Mouse (Mus musculus) E14TG2a.4 (cell line): Measurements from ENCODE around the gene Aida.

ENCODE experiments used
- H3K27me3 ChIP-seq: 2 replicates; pipeline ENCODE4 v1.6.1; 2014; ENCODE audit warnings: low read length, control low read depth; ENCODE audit not compliant: insufficient read depth
- H3K36me3 ChIP-seq: 2 replicates; pipeline ENCODE4 v1.6.1; 2014; ENCODE audit warnings: low read length, control low read depth; ENCODE audit not compliant: insufficient read depth
- H3K4me1 ChIP-seq: replicated peaks from 2 replicates; pipeline ENCODE4 v1.6.1; 2014; ENCODE audit warnings: low read depth, low read length, control low read depth
- H3K4me3 ChIP-seq: replicated peaks from 2 replicates; pipeline ENCODE4 v1.5.1; 2014; ENCODE audit warnings: mild to moderate bottlenecking, low read length
- H3K9me3 ChIP-seq: 2 replicates; pipeline ENCODE4 v1.6.1; 2014; ENCODE audit warnings: low read length, control low read depth
- CTCF ChIP-seq: conservative IDR thresholded peaks from 2 replicates; pipeline ENCODE4 v1.5.1; 2014; ENCODE audit warnings: low read length
- NANOG ChIP-seq: IDR thresholded peaks from 2 replicates; pipeline ENCODE4 v1.6.1; 2014; ENCODE audit warnings: borderline replicate concordance, low read length, mixed read lengths
- POU5F1 ChIP-seq: IDR thresholded peaks from 2 replicates; pipeline ENCODE4 v1.6.1; 2014; ENCODE audit warnings: low read length, borderline replicate concordance

Aida gene

DNA sequence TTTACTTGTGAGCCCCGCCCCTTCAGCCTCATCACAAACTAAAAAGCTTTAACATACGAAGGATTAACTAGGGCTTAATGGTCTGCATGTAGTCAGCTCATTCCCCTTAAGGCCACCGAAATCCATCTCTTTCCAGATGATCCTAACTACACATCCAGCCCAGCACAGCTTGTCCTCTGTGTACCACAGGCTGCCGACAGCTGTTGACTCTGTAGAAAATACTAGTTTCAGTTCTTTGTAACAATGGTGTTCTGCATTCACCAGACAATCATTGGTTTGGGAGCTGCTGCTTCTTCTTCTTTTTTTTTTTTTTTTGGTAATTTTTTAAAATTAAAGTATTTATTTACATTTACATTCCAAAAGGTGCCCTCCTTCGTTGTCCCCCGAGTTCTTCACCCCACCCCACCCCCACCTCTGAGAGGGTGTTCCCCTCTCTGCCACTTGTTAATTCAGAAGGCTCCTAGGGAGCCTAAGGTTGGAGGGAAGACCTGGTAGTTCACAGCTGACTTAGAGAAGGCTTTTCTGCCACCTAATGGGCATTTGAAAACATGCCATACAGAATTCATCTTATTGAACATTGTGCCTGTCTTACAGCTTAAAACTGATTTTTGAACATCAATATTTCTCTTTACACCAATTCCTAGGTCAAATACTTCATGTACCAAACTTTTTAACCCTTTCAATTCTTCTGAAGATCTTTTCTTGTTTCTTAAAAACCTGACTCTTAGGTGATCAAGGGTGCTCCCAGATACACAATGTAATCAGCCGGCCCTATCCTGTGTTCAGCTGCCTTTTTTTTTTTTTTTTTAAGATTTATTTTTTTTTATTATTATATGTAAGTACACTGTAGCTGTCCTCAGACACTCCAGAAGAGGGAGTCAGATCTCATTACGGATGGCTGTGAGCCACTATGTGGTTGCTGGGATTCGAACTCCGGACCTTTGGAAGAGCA lies 23.2 kb upstream of the Aida start:
- Histone ChIP-seq H3K9me3 (no peaks in the 10 kb centered on the region), H3K36me3 (peaks cover 12% of the 10 kb centered on the region), H3K4me1 (peaks cover 4% of the 10 kb centered on the region; the same call in 1 of the 2 replicates), H3K4me3 (no peak overlapping the region), H3K27me3 (no peaks in the 10 kb centered on the region; the same call in 1 of the 2 replicates)
- TF ChIP-seq CTCF (peak; percentile 20; the same call in 1 of the 2 replicates), NANOG (no peak), POU5F1 (no peak)

DNA sequence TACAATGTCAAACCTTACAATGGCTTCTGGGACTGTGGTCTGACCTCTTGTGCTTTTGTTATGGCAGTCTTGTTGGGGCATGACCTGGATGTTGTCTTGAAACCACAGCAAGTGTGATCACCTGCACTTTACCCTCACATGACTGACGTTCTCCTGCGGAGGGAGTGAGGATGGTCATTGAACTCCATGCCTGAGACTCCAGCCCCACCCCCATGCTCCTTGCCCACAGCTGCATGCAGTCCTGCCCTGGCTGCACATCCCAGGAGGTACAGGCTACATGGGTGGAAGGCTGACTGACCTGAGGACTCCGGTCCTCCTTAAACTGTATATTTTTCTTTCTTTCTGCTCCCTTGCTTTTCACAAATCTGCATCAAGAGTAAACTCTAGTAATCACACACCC lies 22.0 kb upstream of the Aida start:
- Histone ChIP-seq H3K9me3 (no peaks in the 10 kb centered on the region), H3K4me3 (no peak overlapping the region), H3K4me1 (peaks cover 4% of the 10 kb centered on the region; the same call in 1 of the 2 replicates), H3K27me3 (no peaks in the 10 kb centered on the region), H3K36me3 (peaks cover 23% of the 10 kb centered on the region)
- TF ChIP-seq NANOG (no peak), CTCF (no peak), POU5F1 (no peak)

DNA sequence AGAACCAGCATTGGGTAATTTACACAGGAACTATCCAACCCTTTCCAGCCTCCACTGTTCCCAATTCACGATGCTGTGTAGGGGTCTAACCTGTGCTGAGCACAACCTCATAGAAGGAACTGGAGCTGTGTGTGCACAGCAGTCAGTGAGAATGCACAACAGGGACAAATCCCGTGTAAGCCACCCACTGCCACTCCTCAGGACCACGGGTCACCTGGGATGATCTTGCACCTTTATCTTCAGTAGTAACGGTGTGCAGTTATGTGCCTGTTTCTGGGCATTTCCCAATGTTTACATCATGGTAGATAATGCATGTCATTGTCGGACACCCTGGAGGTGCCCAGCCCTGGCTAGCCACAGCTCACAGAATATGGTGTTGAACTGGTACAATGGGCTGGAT lies 20.6 kb upstream of the Aida start:
- TF ChIP-seq NANOG: no peak
- TF ChIP-seq POU5F1: no peak
- TF ChIP-seq CTCF: no peak
- no peaks in the 10 kb centered on the region for H3K27me3 ChIP-seq

DNA sequence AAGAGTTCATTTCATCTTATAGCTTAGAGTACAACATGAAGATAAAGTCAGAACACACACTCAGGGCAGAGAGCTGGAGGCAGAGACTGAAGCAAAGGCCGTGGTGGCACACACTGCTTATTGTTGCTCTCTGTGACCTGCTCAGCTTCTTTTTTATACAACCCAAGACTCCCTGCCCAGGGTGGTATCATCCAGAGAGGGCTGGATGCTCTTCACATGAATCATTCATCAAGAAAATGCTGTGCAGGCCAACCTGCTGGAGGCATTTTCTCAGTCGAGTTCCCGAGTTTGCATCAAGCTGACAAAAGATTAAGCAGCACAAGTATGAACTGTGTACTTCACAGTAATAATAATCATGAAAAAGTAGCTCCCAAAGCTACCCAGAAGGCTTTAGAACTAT lies 8.0 kb upstream of the Aida start:
- peaks cover 22% of the 10 kb centered on the region for H3K4me1 ChIP-seq
- H3K9me3 ChIP-seq: no peaks in the 10 kb centered on the region
- H3K36me3 ChIP-seq: peaks cover 86% of the 10 kb centered on the region
- no peak overlapping the region for H3K4me3 ChIP-seq
- no peaks in the 10 kb centered on the region for H3K27me3 ChIP-seq
- TF ChIP-seq POU5F1 (no peak), NANOG (no peak), CTCF (no peak)

More for the DNA sequence above, 20.6 kb upstream of the Aida start:
- no peak overlapping the region for H3K4me3 ChIP-seq
- H3K4me1 ChIP-seq: peaks cover 4% of the 10 kb centered on the region; the same call in 1 of the 2 replicates
- H3K9me3 ChIP-seq: no peaks in the 10 kb centered on the region
- peaks cover 37% of the 10 kb centered on the region for H3K36me3 ChIP-seq

DNA sequence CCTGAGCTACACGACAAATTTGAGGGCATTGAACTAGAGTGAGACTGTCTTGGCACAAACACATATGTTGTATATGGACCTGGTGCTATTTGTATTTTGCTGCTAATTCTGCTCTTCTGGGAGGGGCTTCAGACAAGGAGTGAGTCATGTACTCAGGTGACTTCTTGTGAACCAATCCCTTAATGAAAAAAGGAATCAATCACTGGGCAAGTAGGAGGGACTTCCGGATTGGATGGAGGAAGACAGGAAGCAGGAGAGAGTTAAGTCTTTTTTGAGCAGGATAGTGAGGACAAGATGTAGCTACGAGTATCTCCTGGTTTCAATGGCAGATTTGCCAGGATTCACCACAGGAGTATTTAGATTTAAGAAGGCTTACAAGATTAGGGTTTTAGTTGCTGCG lies 6.8 kb upstream of the Aida start:
- Histone ChIP-seq H3K4me1 (peaks cover 24% of the 10 kb centered on the region), H3K27me3 (no peaks in the 10 kb centered on the region), H3K9me3 (no peaks in the 10 kb centered on the region), H3K36me3 (peaks cover 82% of the 10 kb centered on the region), H3K4me3 (peak overlapping the region; percentile 91)
- TF ChIP-seq CTCF (no peak), NANOG (no peak), POU5F1 (no peak)

DNA sequence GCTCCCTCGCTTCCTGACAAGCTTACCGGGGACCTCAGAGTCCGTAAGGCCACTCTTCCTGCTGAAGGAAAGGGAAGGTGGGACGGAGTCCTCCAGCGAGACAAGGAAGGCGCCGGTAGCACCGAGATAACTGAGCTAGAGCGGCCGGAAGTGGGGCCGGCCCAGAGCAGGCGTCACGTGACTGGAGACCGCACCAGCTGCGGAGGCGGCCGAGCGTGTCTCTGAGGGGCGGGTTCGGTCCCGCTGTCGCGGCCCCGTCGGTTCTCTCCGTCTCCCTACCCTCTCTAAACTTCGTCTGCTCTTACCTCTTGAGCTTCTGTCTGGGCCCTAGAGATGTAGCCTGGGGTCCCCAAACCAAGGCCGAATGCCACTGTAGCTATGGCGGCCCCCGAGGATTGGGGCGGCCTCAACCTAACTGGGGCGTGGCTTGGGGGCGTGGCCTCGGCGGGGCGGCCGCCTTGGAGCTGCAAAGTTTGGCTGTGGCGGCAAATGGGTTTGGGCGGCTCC lies 540 bp downstream of the Aida start, which contains the start of gene Brox:
Brox (minus strand) TSS at position 393 of the 507 bp plus-strand sequence.
- Histone ChIP-seq H3K4me1 (peaks cover 12% of the 10 kb centered on the region; the same call in 1 of the 2 replicates), H3K27me3 (no peaks in the 10 kb centered on the region), H3K36me3 (peaks cover 22% of the 10 kb centered on the region), H3K4me3 (peak within 1 kb of the TSS; percentile 84), H3K9me3 (no peaks in the 10 kb centered on the region)
- TF ChIP-seq POU5F1: no peak
- TF ChIP-seq CTCF: no peak
- TF ChIP-seq NANOG: no peak

DNA sequence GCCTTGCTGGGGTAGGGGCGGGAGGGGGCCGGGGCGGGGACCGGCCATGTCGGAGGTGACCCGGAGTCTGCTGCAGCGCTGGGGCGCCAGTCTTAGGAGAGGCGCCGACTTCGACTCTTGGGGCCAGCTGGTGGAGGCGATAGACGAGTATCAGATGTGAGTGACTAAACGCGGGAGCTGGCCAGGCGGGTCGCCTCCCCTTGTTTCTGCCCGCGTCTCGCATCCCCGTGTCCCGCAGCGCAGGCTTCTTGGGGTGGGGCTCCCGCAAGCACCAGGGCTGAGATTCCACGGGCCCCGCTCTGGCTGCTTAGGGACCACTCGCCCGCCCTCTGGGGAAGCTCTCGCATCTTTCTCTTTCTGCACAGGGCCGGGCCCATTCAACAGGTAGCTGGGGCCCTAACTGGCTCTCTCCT lies 1.1 kb downstream of the Aida start:
- Histone ChIP-seq H3K36me3 (peaks cover 17% of the 10 kb centered on the region), H3K27me3 (no peaks in the 10 kb centered on the region), H3K9me3 (no peaks in the 10 kb centered on the region), H3K4me1 (peaks cover 12% of the 10 kb centered on the region; the same call in 1 of the 2 replicates), H3K4me3 (peak overlapping the region; percentile 84)
- no peak for TF ChIP-seq NANOG
- no peak for TF ChIP-seq CTCF
- TF ChIP-seq POU5F1: no peak

DNA sequence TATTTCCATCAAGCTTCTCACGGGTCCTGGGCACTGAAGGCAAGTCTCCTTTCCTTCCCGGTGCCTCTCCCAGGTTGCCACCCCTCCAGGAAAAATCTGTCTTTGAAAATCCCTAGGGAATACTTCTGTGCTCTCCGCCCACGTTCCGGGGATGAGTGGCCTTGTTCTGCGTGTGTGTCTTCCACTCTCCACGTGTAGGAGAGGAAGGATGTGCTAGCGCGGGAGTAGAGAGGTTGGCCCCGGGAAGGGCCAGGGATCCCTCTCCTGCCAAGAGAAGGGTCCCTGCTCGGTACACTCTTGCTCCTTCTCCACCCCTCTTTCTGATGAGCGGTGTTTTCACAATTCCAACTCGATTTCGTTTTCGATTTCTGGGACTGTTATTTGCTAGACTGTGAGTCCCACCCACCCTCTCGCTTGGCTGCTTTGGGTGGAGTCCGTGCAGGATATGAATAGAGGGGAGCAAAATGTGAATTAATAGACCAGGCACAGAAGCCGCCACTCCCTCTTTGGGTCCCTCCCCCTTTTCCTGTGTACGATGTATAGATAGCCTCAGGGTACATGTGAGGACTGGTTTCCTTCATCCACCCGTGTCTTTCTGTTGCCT lies 1.6 kb downstream of the Aida start:
- H3K27me3 ChIP-seq: no peaks in the 10 kb centered on the region
- H3K4me1 ChIP-seq: peaks cover 12% of the 10 kb centered on the region; the same call in 1 of the 2 replicates
- H3K36me3 ChIP-seq: peaks cover 12% of the 10 kb centered on the region
- TF ChIP-seq CTCF: no peak
- no peak for TF ChIP-seq POU5F1
- TF ChIP-seq NANOG: no peak
- H3K9me3 ChIP-seq: no peaks in the 10 kb centered on the region
- peak overlapping the region; percentile 84 for H3K4me3 ChIP-seq
